18 mouse cellular contexts compared by ENCODE assay signal in the genomic region with DNA sequence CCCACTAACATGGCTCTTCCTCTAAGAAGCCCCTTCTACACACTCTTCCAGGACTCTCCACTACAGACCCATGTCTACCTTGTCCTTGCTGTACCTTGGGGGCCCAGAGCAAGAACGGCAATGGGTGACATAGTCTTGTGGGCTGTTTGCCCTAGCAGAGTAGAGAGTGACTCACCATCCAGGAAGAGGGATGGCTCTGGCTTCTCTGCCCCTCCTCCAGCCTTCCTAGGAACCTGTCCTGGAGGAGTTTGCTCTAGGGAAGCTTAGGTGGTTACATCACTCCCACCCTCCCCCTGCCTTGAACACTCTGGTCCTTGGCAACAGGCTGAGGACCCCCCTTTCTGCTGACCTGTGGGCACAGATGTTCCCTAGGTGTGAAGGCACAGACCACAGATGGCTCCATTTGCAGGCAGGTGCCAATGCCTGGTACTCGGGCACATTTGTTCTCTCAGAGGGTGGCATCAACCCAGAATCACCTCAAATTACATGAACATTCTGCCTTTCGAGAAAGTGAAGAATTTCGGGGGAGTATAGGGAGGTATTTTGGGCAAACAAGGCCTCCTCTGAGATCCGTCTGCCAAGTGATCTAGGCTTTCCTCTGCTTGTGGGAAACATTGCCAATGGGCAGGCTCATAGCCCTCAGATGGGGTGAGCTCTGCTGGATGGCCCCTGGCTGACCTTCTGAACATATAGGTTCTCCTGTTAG. TPM values are rescaled to one million over a fixed set of nuclear protein-coding genes. Genes with fewer than 3 reads are reported as not detected.
DNase-seq lines count a peak whose midpoint lies in the region; ATAC-seq and TF ChIP-seq lines count a peak whose summit lies in the region.
"Had no signal": no experiment of that assay in that cellular context is flagged by ENCODE, and none has a peak within 500 bp of the region (broad histone marks: within the 10 kb centered on the region; RNA-seq: fewer than 3 reads in every experiment).

No protein-coding gene starts in this region.

- no peaks in the 10 kb centered on the region for H3K4me1 ChIP-seq in heart, embryonic 15.5 days (replicated peaks)
- peaks cover 5% of the 10 kb centered on the region; the same call in 1 of the 2 replicates for H3K4me1 ChIP-seq in heart, embryonic 11.5 days (ENCODE audit: control insufficient read depth, insufficient read depth, low read length)
- no peaks in the 10 kb centered on the region for H3K4me1 ChIP-seq in lung, embryonic 14.5 days (ENCODE audit: insufficient read depth)
- H3K4me1 ChIP-seq in stomach, embryonic 14.5 days (ENCODE audit: control insufficient read depth, insufficient read depth, low read length), result no peaks in the 10 kb centered on the region
- H3K4me1 ChIP-seq: kidney, embryonic 15.5 days; liver, embryonic 13.5 days; neural tube, embryonic 12.5 days had no signal

- H3K27ac ChIP-seq in heart, embryonic 15.5 days, result no peak overlapping the region
- no peak overlapping the region for H3K27ac ChIP-seq in heart, embryonic 11.5 days (ENCODE audit: low read depth, low read length)
- H3K27ac ChIP-seq in lung, embryonic 14.5 days (ENCODE audit: low read depth), result no peak overlapping the region
- no peak overlapping the region for H3K27ac ChIP-seq in stomach, embryonic 14.5 days (ENCODE audit: low read length)
- H3K27ac ChIP-seq: embryonic facial prominence, embryonic 10.5 days; heart, embryonic 13.5 days; hindbrain, embryonic 14.5 days; kidney, embryonic 15.5 days; liver, embryonic 13.5 days; neural tube, embryonic 12.5 days had no signal

- peak; percentile 15 for DNase-seq in lung, embryonic 14.5 days
- DNase-seq in lung, postnatal 4 days, result no peak
- DNase-seq in MN1 (ENCODE audit: low spot score), result peak; percentile 53
- DNase-seq in ovary, postnatal 36 days (ENCODE audit: low spot score), result no peak
- DNase-seq: adrenal gland, postnatal 14 days; cerebellum, postnatal 14 days; liver, embryonic 13.5 days; midbrain, embryonic 14.5 days; spleen, adult 18-20 months had no signal

- H3K4me2 ChIP-seq in heart, embryonic 15.5 days, result no peak overlapping the region
- H3K4me2 ChIP-seq in heart, embryonic 11.5 days, result no peak overlapping the region
- H3K4me2 ChIP-seq in lung, embryonic 14.5 days, result no peak overlapping the region
- no peak overlapping the region for H3K4me2 ChIP-seq in stomach, embryonic 14.5 days (replicated peaks; ENCODE audit: low read depth, low read length)
- H3K4me2 ChIP-seq: heart, embryonic 13.5 days; hindbrain, embryonic 14.5 days; kidney, embryonic 15.5 days; liver, embryonic 13.5 days; neural tube, embryonic 12.5 days had no signal

- no peak overlapping the region for H3K9ac ChIP-seq in heart, embryonic 15.5 days
- H3K9ac ChIP-seq in heart, embryonic 11.5 days (ENCODE audit: low read depth, low read length), result no peak overlapping the region
- no peak overlapping the region for H3K9ac ChIP-seq in lung, embryonic 14.5 days
- no peak overlapping the region for H3K9ac ChIP-seq in stomach, embryonic 14.5 days (replicated peaks; ENCODE audit: low read depth, low read length)
- H3K9ac ChIP-seq: heart, embryonic 13.5 days; hindbrain, embryonic 14.5 days; kidney, embryonic 15.5 days; liver, embryonic 13.5 days; neural tube, embryonic 12.5 days had no signal

- no peaks in the 10 kb centered on the region for H3K9me3 ChIP-seq in heart, embryonic 15.5 days (replicated peaks)
- H3K9me3 ChIP-seq in heart, embryonic 11.5 days (replicated peaks; ENCODE audit: control insufficient read depth, low read length), result no peaks in the 10 kb centered on the region
- H3K9me3 ChIP-seq in lung, embryonic 14.5 days (ENCODE audit: low read depth, low read length), result no peaks in the 10 kb centered on the region
- H3K9me3 ChIP-seq in stomach, embryonic 14.5 days (ENCODE audit: control insufficient read depth, low read depth, low read length), result no peaks in the 10 kb centered on the region
- H3K9me3 ChIP-seq: embryonic facial prominence, embryonic 10.5 days; heart, embryonic 13.5 days; kidney, embryonic 15.5 days; liver, embryonic 13.5 days; neural tube, embryonic 12.5 days had no signal

- TF ChIP-seq CTCF in lung, embryonic 14.5 days (IDR thresholded peaks at IDR 0.05; ENCODE audit: low read depth), result no peak

- ATAC-seq in heart, embryonic 15.5 days (replicated peaks; ENCODE audit: insufficient number of reproducible peaks, insufficient read depth, low FRiP score, low read depth), result peak; percentile 28; the same call in 1 of the 2 replicates
- ATAC-seq in heart, embryonic 11.5 days (replicated peaks; ENCODE audit: insufficient number of reproducible peaks, low FRiP score, low TSS enrichment), result no peak
- 0 out of 2 replicates have a peak, but pooled peaks have one; percentile 26 for ATAC-seq in lung, embryonic 14.5 days (ENCODE audit: insufficient read depth)
- ATAC-seq in stomach, embryonic 14.5 days (ENCODE audit: insufficient number of reproducible peaks, insufficient read depth, low FRiP score, low read depth), result peak; percentile 38; the same call in 1 of the 2 replicates
- no peak for ATAC-seq in cerebellum, adult (ENCODE audit: insufficient number of reproducible peaks, low FRiP score, low TSS enrichment)

- H3K4me3 ChIP-seq in heart, embryonic 15.5 days, result no peak overlapping the region
- H3K4me3 ChIP-seq in heart, embryonic 11.5 days (ENCODE audit: low read depth, low read length), result no peak overlapping the region
- no peak overlapping the region for H3K4me3 ChIP-seq in lung, embryonic 14.5 days (ENCODE audit: low read depth, low read length)
- H3K4me3 ChIP-seq in stomach, embryonic 14.5 days (ENCODE audit: low read depth, low read length), result no peak overlapping the region
- H3K4me3 ChIP-seq: embryonic facial prominence, embryonic 10.5 days; heart, embryonic 13.5 days; kidney, embryonic 15.5 days; liver, embryonic 13.5 days; neural tube, embryonic 12.5 days had no signal

- H3K27me3 ChIP-seq in heart, embryonic 15.5 days, result no peaks in the 10 kb centered on the region
- H3K27me3 ChIP-seq in heart, embryonic 11.5 days (ENCODE audit: control insufficient read depth, insufficient read depth, low read length), result no peaks in the 10 kb centered on the region
- H3K27me3 ChIP-seq in lung, embryonic 14.5 days (ENCODE audit: insufficient read depth, low read length), result no peaks in the 10 kb centered on the region
- no peaks in the 10 kb centered on the region for H3K27me3 ChIP-seq in stomach, embryonic 14.5 days (ENCODE audit: control insufficient read depth, insufficient read depth, low read length)
- H3K27me3 ChIP-seq: heart, embryonic 13.5 days; liver, embryonic 13.5 days; neural tube, embryonic 12.5 days had no signal

- peaks cover 9% of the 10 kb centered on the region; the same call in 1 of the 2 replicates for H3K36me3 ChIP-seq in heart, embryonic 15.5 days
- no peaks in the 10 kb centered on the region; the same call in 1 of the 2 replicates for H3K36me3 ChIP-seq in heart, embryonic 11.5 days (ENCODE audit: control insufficient read depth, insufficient read depth, low read length)
- peaks cover 17% of the 10 kb centered on the region; the same call in 1 of the 2 replicates for H3K36me3 ChIP-seq in lung, embryonic 14.5 days (ENCODE audit: insufficient read depth)
- H3K36me3 ChIP-seq in stomach, embryonic 14.5 days (ENCODE audit: control insufficient read depth, insufficient read depth, low read length), result no peaks in the 10 kb centered on the region; the same call in 1 of the 2 replicates

- 62% methylated on average over 5 of the region's 5 CpGs for WGBS in heart, embryonic 15.5 days
- WGBS in heart, embryonic 11.5 days (ENCODE audit: insufficient replicate concordance), result 65% methylated on average over 5 of the region's 5 CpGs
- 61% methylated on average over 5 of the region's 5 CpGs for WGBS in lung, embryonic 14.5 days
- 67% methylated on average over 5 of the region's 5 CpGs for WGBS in stomach, embryonic 14.5 days

RNA-seq across cellular contexts. Expression of a gene that starts 20.9 kb away (rescaled TPM):
- 1,401 and 1,438 TPM in 2 replicates for polyA plus RNA-seq in heart, embryonic 15.5 days (2015; fragmentation: Nextera tagmentation; extraction: Ambion mirVana)
- polyA plus RNA-seq in heart, embryonic 11.5 days (2014; fragmentation: Nextera tagmentation; extraction: Ambion mirVana), result 1,095 and 1,127 TPM in 2 replicates
- polyA plus RNA-seq in lung, embryonic 14.5 days (2014; fragmentation: Nextera tagmentation; extraction: Ambion mirVana), result 1,980 and 2,011 TPM in 2 replicates
- polyA plus RNA-seq in stomach, embryonic 14.5 days (2014; fragmentation: Nextera tagmentation; extraction: Ambion mirVana), result 1,470 and 1,806 TPM in 2 replicates

Comparison
In these comparisons a context has a peak if more than half of its experiments do, and no peak if none do; other contexts are left out.
1. ATAC-seq: peak in heart, embryonic 15.5 days (single experiment), lung, embryonic 14.5 days (single experiment) and stomach, embryonic 14.5 days (single experiment); none in heart, embryonic 11.5 days (single experiment) and cerebellum, adult (single experiment).
2. DNase-seq: peak in lung, embryonic 14.5 days (single experiment) and MN1 (single experiment); none in lung, postnatal 4 days (0 of 2) and ovary, postnatal 36 days (single experiment).